Mouse (Mus musculus) megakaryocyte-erythroid progenitor cell, adult 5 weeks (primary cell): ENCODE data around the gene Sec62. TPM values are rescaled to one million over a fixed set of nuclear protein-coding genes. Genes with fewer than 3 reads are reported as not detected.

ENCODE experiments used
- polyA plus RNA-seq: library from polyadenylated mRNA; stranded (reverse); fragments of >175 nt; gene quantifications from 2 replicates; pipeline ENCODE4 v1.2.3, GENCODE M21; 2012

The Sec62 gene
- polyA plus RNA-seq: 16.4 and 27.7 TPM in 2 replicates

DNA sequence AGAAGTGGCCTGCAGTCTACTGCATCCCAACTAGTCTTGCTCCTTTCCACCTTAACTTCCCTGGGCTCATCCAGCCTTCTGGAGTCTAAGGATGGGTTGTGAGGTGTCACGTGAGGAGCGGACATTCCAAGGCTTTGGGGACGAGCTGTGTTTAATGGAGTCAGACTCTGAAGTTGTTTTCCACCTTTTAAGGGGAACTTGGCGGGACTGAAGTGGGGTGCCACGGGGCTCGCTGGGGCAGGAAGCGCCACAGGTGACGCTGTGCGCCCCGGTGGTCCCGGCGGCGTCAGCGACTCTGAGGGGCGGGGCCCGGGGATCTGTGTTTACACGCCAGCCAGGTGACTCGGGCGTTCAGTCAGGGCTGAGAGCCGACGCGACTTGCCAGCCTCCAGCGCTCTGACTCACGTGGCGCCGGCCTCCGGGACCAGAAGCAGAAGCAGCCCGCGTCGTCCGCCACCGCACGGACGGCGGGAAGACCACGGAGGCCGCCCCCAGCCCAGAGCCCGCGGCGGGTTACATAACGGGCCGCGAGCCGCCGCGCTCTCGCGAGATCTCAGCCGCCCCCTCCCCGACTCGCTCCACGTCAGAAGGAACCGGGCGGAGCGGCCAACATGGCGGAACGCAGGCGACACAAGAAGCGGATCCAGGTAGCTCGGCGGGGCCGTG lies at the start of gene Sec62:
Gene Sec62 (plus strand): TSS at position 139 of the 666 bp plus-strand sequence.

DNA sequence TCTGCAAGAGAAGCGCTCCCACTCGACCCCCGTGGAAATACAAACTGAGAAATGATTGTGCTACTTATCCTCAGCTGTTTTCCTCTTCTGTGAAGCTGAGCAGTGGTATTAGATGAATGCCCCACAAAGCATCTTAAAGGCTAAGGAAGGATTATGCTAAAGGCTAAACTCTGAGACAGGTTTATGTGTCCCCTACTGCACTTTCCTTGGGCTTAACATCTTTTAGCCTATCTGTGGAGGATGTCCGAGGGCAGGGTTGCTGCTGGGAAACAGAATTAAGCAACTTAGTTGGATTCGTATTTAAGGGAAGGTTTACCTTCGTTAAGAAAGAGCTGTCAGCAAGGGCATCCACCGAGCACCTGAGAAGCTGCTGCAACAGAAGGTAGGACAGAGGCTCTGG lies 46.7 kb upstream of the Sec62 start, which contains the start of gene Samd7:
Gene Samd7 (plus strand): TSS at position 288 of the 400 bp plus-strand sequence.

DNA sequence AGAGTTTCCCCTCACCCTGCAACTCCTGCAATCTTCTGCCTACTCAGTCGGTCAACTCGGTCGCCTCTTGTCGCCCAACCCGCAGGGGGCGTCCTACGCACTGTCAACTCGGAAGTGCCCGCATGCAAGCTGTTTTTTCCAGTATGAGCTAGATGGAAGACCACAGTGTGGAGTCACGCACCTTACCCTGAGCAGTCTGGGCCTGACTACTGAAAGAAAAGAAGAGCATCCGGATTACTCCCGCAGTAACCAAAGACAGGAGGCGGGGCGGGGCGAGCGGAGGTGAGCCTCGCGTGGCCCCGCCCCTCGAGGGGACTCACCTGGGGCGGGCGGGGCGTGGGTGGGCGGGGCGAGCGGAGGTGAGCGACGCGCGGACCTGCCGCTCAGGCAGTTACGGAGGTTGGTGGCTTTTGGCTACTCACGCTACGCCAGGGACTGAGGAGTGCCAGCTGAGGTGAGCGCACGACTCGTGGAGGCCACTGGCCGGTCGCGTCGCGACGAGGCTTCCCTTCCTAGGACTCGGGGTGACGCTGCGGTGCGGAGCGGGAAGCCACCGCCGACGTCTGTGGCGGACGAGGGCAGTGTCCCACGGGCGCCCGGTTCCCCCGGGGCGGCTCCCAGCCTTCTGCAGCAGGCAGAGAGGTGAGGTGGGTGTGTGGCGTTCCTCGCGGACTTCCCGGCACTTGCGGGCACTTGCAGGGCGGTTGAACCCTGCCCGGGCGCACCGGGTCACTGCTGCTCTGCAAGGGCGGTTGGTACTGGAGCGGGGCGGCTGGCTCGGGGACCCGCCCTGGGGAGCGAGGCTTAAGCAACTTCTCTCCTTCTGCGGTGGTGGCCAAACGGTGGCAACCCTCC lies 63.2 kb downstream of the Sec62 start, which contains the start of gene Gpr160:
Gene Gpr160 (plus strand): TSS at position 347 of the 855 bp plus-strand sequence.

Other genes with a start within 250 kb of the Sec62 start
- gene Mecom, start 244.9 kb upstream of the Sec62 start, polyA plus RNA-seq: 0.45 and 0.80 TPM in 2 replicates
- gene Actrt3, start 192.9 kb upstream of the Sec62 start, polyA plus RNA-seq: 0.03 TPM in 1 of 2 replicates, not detected in the other
- 1.1 and 1.2 TPM in 2 replicates for gene Mynn, start 190.8 kb upstream of the Sec62 start, polyA plus RNA-seq
- gene Lrriq4, start 148.4 kb upstream of the Sec62 start, polyA plus RNA-seq: not detected in 2 replicates
- gene Lrrc34, start 145.0 kb upstream of the Sec62 start, polyA plus RNA-seq: 0.09 TPM in 1 of 2 replicates, not detected in the other
- 0.05 TPM in 1 of 2 replicates, not detected in the other for gene Lrrc31, start 93.0 kb upstream of the Sec62 start, polyA plus RNA-seq
- gene Samd7, start 46.6 kb upstream of the Sec62 start, polyA plus RNA-seq: not detected in 2 replicates
- gene Gpr160, start 63.1 kb downstream of the Sec62 start, polyA plus RNA-seq: 1.6 and 3.7 TPM in 2 replicates
- gene Phc3, start 176.5 kb downstream of the Sec62 start, polyA plus RNA-seq: 3.0 and 3.3 TPM in 2 replicates
- gene Prkci, start 202.9 kb downstream of the Sec62 start, polyA plus RNA-seq: 2.8 and 3.2 TPM in 2 replicates